ENCODE assay signal across 12 mouse cellular contexts in genomic region chr11:76261224-76261623, GRCm38 (mm10). TPM values are rescaled to one million over a fixed set of nuclear protein-coding genes. Genes with fewer than 3 reads are reported as not detected.
DNase-seq lines count a peak whose midpoint lies in the region; ATAC-seq and TF ChIP-seq lines count a peak whose summit lies in the region.
"Had no signal": no experiment of that assay in that cellular context is flagged by ENCODE, and none has a peak within 500 bp of the region (broad histone marks: within the 10 kb centered on the region; RNA-seq: fewer than 3 reads in every experiment).

No protein-coding gene starts in this region.

- H3K27me3 ChIP-seq in forebrain, embryonic 12.5 days, result no peaks in the 10 kb centered on the region
- H3K27me3 ChIP-seq in forebrain, postnatal 0 days (ENCODE audit: insufficient read depth, low read length), result no peaks in the 10 kb centered on the region
- H3K27me3 ChIP-seq: heart, embryonic 13.5 days had no signal

- peaks cover 13% of the 10 kb centered on the region; the same call in 1 of the 2 replicates for H3K36me3 ChIP-seq in forebrain, embryonic 12.5 days (replicated peaks)
- H3K36me3 ChIP-seq in forebrain, postnatal 0 days (ENCODE audit: insufficient read depth), result no peaks in the 10 kb centered on the region

- no peaks in the 10 kb centered on the region for H3K9me3 ChIP-seq in forebrain, embryonic 12.5 days
- H3K9me3 ChIP-seq in forebrain, postnatal 0 days (ENCODE audit: low read length), result no peaks in the 10 kb centered on the region
- H3K9me3 ChIP-seq: heart, embryonic 13.5 days had no signal

- WGBS in forebrain, embryonic 12.5 days, result 65% methylated on average over 12 of the region's 12 CpGs
- 69% methylated on average over 12 of the region's 12 CpGs for WGBS in forebrain, postnatal 0 days

- no peak for TF ChIP-seq CTCF in forebrain, postnatal 0 days (IDR thresholded peaks at IDR 0.05; ENCODE audit: low read depth)

- H3K4me3 ChIP-seq in forebrain, embryonic 12.5 days (replicated peaks), result no peak overlapping the region
- no peak overlapping the region for H3K4me3 ChIP-seq in forebrain, postnatal 0 days (ENCODE audit: low read depth, low read length)
- H3K4me3 ChIP-seq: heart, embryonic 13.5 days had no signal

- H3K4me1 ChIP-seq in forebrain, embryonic 12.5 days, result peaks cover 51% of the 10 kb centered on the region
- H3K4me1 ChIP-seq in forebrain, postnatal 0 days (ENCODE audit: insufficient read depth), result no peaks in the 10 kb centered on the region

- H3K27ac ChIP-seq in forebrain, embryonic 12.5 days, result peak overlapping the region; percentile 38; the same call in 1 of the 2 replicates
- H3K27ac ChIP-seq in forebrain, postnatal 0 days (ENCODE audit: low read depth, low read length), result no peak overlapping the region
- H3K27ac ChIP-seq: heart, embryonic 13.5 days had no signal

- H3K4me2 ChIP-seq in forebrain, embryonic 12.5 days, result no peak overlapping the region
- H3K4me2 ChIP-seq in forebrain, postnatal 0 days (ENCODE audit: low read depth), result no peak overlapping the region
- H3K4me2 ChIP-seq: heart, embryonic 13.5 days had no signal

- no peak for DNase-seq in forebrain, postnatal 0 days
- DNase-seq in kidney, postnatal 25 days, result peak; percentile 17 to 67
- no peak for DNase-seq in kidney, adult 18-20 months
- peak; percentile 31 for DNase-seq in T-cell, adult 2 months (ENCODE audit: low spot score)
- DNase-seq in right cerebral cortex, postnatal 4 days, result no peak
- DNase-seq: B cell, adult 2 months; cerebellum, adult 11 months; right cerebral cortex, adult 18-20 months had no signal

- no peak overlapping the region for H3K9ac ChIP-seq in forebrain, embryonic 12.5 days
- no peak overlapping the region for H3K9ac ChIP-seq in forebrain, postnatal 0 days
- H3K9ac ChIP-seq: heart, embryonic 13.5 days had no signal

- ATAC-seq in forebrain, embryonic 12.5 days (ENCODE audit: low FRiP score), result no peak
- ATAC-seq in forebrain, postnatal 0 days, result no peak
- ATAC-seq in megakaryocyte progenitor cell, adult 5-6 weeks (replicated peaks; ENCODE audit: poor library complexity), result peak; percentile 87
- no peak for ATAC-seq in cerebellum, adult (ENCODE audit: insufficient number of reproducible peaks, low FRiP score, low TSS enrichment)

RNA-seq across cellular contexts. Expression of gene Glod4, which starts 17.7 kb away (rescaled TPM):
- 123 and 125 TPM in 2 replicates for polyA plus RNA-seq in forebrain, embryonic 12.5 days (2016; fragmentation: Nextera tagmentation; extraction: Ambion mirVana)
- 79.7 and 90.6 TPM in 2 replicates for total RNA-seq in forebrain, postnatal 0 days (2014; rRNA removed)
- polyA plus RNA-seq in forebrain, postnatal 0 days (2015; fragmentation: Nextera tagmentation; extraction: Ambion mirVana), result 110 and 126 TPM in 2 replicates
- 83.9 and 84.1 TPM in 2 replicates for total RNA-seq in megakaryocyte progenitor cell, adult 5-6 weeks (2015)
- total RNA-seq in megakaryocyte progenitor cell, adult 5-6 weeks (2017), result 156 and 273 TPM in 2 replicates

RNA-seq across cellular contexts. Expression of gene Mrm3, which starts 17.7 kb away (rescaled TPM):
- polyA plus RNA-seq in forebrain, embryonic 12.5 days (2016; fragmentation: Nextera tagmentation; extraction: Ambion mirVana), result 20.0 and 22.2 TPM in 2 replicates
- total RNA-seq in forebrain, postnatal 0 days (2014; rRNA removed), result 15.1 and 18.2 TPM in 2 replicates
- polyA plus RNA-seq in forebrain, postnatal 0 days (2015; fragmentation: Nextera tagmentation; extraction: Ambion mirVana), result 20.8 and 22.2 TPM in 2 replicates
- 16.3 and 21.1 TPM in 2 replicates for total RNA-seq in megakaryocyte progenitor cell, adult 5-6 weeks (2015)
- 28.7 and 36.5 TPM in 2 replicates for total RNA-seq in megakaryocyte progenitor cell, adult 5-6 weeks (2017)

RNA-seq across cellular contexts. Expression of gene Gemin4, which starts 43.8 kb away (rescaled TPM):
- 31.9 and 35.3 TPM in 2 replicates for polyA plus RNA-seq in forebrain, embryonic 12.5 days (2016; fragmentation: Nextera tagmentation; extraction: Ambion mirVana)
- 11.5 and 12.2 TPM in 2 replicates for total RNA-seq in forebrain, postnatal 0 days (2014; rRNA removed)
- 6.9 and 8.7 TPM in 2 replicates for polyA plus RNA-seq in forebrain, postnatal 0 days (2015; fragmentation: Nextera tagmentation; extraction: Ambion mirVana)
- total RNA-seq in megakaryocyte progenitor cell, adult 5-6 weeks (2015), result 12.3 and 23.4 TPM in 2 replicates
- total RNA-seq in megakaryocyte progenitor cell, adult 5-6 weeks (2017), result 17.4 and 19.5 TPM in 2 replicates

RNA-seq across cellular contexts. Expression of gene Dbil5, which starts 43.8 kb away (rescaled TPM):
- 0.37 and 0.84 TPM in 2 replicates for polyA plus RNA-seq in forebrain, embryonic 12.5 days (2016; fragmentation: Nextera tagmentation; extraction: Ambion mirVana)
- 0.43 TPM in 1 of 2 replicates, not detected in the other for total RNA-seq in forebrain, postnatal 0 days (2014; rRNA removed)
- polyA plus RNA-seq in forebrain, postnatal 0 days (2015; fragmentation: Nextera tagmentation; extraction: Ambion mirVana), result 0.89 and 1.2 TPM in 2 replicates
- total RNA-seq in megakaryocyte progenitor cell, adult 5-6 weeks (2015), result not detected in 2 replicates
- total RNA-seq in megakaryocyte progenitor cell, adult 5-6 weeks (2017), result 0.78 TPM in 1 of 2 replicates, not detected in the other

Comparison
In these comparisons a context has a peak if more than half of its experiments do, and no peak if none do; other contexts are left out.
1. DNase-seq: peak in kidney, postnatal 25 days (2 of 2) and T-cell, adult 2 months (single experiment); none in forebrain, postnatal 0 days (single experiment), kidney, adult 18-20 months (single experiment) and right cerebral cortex, postnatal 4 days (single experiment).